Mouse (Mus musculus): ENCODE measurements around the gene Prdm16. TPM values are rescaled to one million over a fixed set of nuclear protein-coding genes. Genes with fewer than 3 reads are reported as not detected.

Prdm16 gene
- polyA plus RNA-seq, 1 experiment from 2014 or later, result 12.5 TPM

DNA sequence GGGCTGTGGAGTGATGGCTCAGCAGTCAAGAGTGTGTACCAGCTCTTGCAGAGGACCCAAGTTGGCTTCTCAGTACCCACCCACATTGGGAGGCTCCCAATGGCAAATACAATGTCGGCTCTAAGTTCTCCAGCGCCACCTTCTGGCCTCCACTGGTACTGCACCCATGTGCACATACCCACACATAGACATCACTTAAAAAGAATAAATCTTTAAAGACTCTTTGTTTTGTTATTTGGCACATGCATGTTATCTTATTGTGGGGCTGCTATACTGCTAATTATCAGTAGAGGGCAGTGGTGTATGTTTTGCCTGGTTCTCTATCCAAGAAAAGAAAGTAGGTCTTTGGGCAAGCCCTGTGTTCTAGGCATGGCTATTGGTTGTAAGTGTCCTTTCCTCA, 217.7 kb downstream of the Prdm16 start:
- no peak for ATAC-seq
- Histone ChIP-seq H3K36me3 (no peaks in the 10 kb centered on the region), H3K27me3 (peaks cover 17% of the 10 kb centered on the region), H3K4me1 (replicated peaks) (peaks cover 25% of the 10 kb centered on the region), H3K9me3 (peaks cover 3% of the 10 kb centered on the region; the same call in 1 of the 2 replicates), H3K4me2 (replicated peaks) (no peak overlapping the region), H3K9ac (replicated peaks) (no peak overlapping the region), H3K4me3 (replicated peaks) (no peak overlapping the region), H3K27ac (no peak overlapping the region)
- 37% methylated on average over 2 of the region's 2 CpGs for WGBS

DNA sequence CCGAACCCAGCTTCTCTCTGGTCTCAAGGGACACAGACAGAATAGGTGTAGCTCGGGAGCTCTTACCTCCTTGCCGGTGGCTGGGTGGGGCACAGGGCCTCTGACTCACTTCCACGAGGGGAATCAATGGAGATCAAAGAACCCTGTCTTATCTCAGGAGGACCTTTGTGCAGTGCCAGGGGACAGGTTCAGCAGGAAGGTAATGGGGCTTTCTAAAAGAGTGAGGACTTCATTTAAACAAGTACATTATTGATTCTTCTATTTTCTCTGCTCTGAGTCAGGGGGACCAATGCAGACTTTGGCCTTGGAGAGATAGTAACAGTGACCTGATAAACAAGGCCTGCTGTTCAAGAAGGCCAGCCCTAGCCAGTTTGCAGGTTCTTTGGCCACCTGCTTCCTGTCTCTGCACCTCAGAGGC, 218.3 kb downstream of the Prdm16 start:
- Histone ChIP-seq H3K9ac (replicated peaks) (no peak overlapping the region), H3K27me3 (peaks cover 15% of the 10 kb centered on the region; the same call in 1 of the 2 replicates), H3K4me3 (replicated peaks) (no peak overlapping the region), H3K4me2 (replicated peaks) (no peak overlapping the region), H3K4me1 (replicated peaks) (peaks cover 18% of the 10 kb centered on the region), H3K27ac (no peak overlapping the region), H3K9me3 (peaks cover 3% of the 10 kb centered on the region; the same call in 1 of the 2 replicates), H3K36me3 (no peaks in the 10 kb centered on the region)
- ATAC-seq, result no peak
- 90% methylated on average over 4 of the region's 4 CpGs for WGBS

DNA sequence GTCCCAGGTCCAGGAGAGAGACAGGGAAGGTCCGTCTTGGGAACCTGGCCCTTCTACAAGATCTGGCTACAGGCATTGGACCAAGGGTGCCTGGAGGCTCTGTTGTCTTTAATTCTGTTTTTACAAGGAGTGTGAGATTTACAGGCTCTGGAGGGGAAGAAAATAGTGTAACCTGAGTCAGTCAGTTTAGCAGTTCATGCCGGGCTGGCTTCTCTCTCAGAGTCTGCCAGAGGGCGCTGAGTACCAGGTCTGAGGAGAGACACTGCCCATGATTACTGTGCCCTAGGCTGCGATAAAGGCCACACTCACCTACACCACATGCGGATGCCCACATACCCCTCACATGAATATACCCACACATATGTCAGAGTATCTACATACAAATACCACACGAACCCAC, 219.9 kb downstream of the Prdm16 start:
- Histone ChIP-seq H3K4me2 (replicated peaks) (no peak overlapping the region), H3K4me3 (replicated peaks) (no peak overlapping the region), H3K27ac (no peak overlapping the region), H3K9me3 (peaks cover 3% of the 10 kb centered on the region; the same call in 1 of the 2 replicates), H3K27me3 (peaks cover 27% of the 10 kb centered on the region), H3K4me1 (replicated peaks) (peaks cover 9% of the 10 kb centered on the region; the same call in 1 of the 2 replicates), H3K36me3 (no peaks in the 10 kb centered on the region), H3K9ac (replicated peaks) (no peak overlapping the region)
- ATAC-seq, result no peak
- 74% methylated on average over 6 of the region's 6 CpGs for WGBS

DNA sequence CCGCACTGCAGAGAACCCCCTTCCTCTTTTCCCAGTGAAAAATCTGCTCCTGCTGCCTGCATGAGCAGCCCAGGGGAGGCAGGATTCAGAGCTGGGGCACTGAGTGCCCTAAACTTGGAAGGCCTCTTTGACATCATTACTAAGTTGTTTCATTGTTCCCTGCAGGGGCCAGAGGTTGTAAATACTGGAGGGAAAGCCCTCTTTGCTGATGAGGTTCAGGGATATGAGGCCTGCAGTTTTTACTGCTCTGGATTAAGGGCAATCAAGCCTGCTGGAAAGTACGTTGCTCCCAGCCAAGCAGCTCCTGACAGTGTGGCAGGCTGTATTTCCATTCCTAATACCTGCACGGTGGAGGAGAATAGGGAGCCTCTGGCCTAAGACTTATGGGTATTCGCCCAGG, 221.8 kb downstream of the Prdm16 start:
- Histone ChIP-seq H3K4me2 (replicated peaks) (no peak overlapping the region), H3K27me3 (peaks cover 29% of the 10 kb centered on the region), H3K36me3 (no peaks in the 10 kb centered on the region), H3K9me3 (peaks cover 3% of the 10 kb centered on the region; the same call in 1 of the 2 replicates), H3K4me3 (replicated peaks) (no peak overlapping the region), H3K27ac (no peak overlapping the region), H3K9ac (replicated peaks) (no peak overlapping the region), H3K4me1 (replicated peaks) (peaks cover 23% of the 10 kb centered on the region)
- WGBS, result 46% methylated on average over 4 of the region's 4 CpGs
- ATAC-seq, result no peak

DNA sequence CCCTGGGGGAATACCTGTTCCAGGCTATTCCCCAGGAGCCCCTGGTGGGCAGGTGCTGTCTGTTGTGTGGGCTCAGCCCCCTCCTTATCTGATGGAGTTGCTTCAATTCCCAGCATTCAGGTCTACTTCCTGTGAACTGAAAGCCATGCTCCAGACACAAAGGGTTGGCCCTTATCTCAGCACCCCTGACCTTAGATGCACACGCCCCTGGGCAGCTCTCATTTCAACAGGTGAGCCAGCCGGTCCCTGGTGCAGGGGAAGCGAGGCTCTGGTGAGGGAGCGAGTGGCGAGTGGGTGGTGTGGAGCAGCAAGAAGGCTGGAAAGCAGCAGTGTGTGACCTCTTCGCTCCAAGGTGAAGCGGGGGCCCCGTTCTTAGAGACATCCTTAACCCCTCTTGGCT, 226.1 kb downstream of the Prdm16 start:
- 73% methylated on average over 8 of the region's 8 CpGs for WGBS
- Histone ChIP-seq H3K36me3 (no peaks in the 10 kb centered on the region), H3K9ac (replicated peaks) (no peak overlapping the region), H3K4me3 (replicated peaks) (no peak overlapping the region), H3K4me2 (replicated peaks) (no peak overlapping the region), H3K4me1 (replicated peaks) (peaks cover 28% of the 10 kb centered on the region), H3K9me3 (no peaks in the 10 kb centered on the region), H3K27me3 (peaks cover 37% of the 10 kb centered on the region), H3K27ac (no peak overlapping the region)
- no peak for ATAC-seq

DNA sequence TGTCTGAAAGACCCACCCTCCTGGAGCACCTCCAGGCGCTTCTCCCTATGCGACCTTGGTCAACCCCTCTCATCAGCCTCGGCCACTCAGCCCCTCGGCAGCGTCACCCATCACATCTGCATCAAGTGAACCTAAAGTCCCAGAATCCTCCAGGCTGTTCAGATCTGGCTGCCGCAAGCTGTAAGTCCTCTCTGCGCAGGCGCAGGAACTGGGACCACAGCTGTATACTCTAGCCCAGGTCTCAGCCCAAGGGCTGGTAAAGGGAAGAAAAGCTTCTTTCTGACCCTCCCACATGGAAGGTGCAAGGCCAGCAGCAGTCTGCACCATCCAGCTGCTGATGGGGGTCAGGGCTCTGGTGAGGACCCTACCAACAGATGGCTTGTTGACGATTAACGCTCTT, 226.8 kb downstream of the Prdm16 start:
- Histone ChIP-seq H3K27ac (no peak overlapping the region), H3K36me3 (no peaks in the 10 kb centered on the region), H3K9me3 (no peaks in the 10 kb centered on the region), H3K4me1 (replicated peaks) (peaks cover 25% of the 10 kb centered on the region), H3K4me2 (replicated peaks) (no peak overlapping the region), H3K27me3 (peaks cover 31% of the 10 kb centered on the region), H3K4me3 (replicated peaks) (no peak overlapping the region), H3K9ac (replicated peaks) (no peak overlapping the region)
- peak; percentile 38; the same call in 1 of the 2 replicates for ATAC-seq
- 81% methylated on average over 10 of the region's 10 CpGs for WGBS

DNA sequence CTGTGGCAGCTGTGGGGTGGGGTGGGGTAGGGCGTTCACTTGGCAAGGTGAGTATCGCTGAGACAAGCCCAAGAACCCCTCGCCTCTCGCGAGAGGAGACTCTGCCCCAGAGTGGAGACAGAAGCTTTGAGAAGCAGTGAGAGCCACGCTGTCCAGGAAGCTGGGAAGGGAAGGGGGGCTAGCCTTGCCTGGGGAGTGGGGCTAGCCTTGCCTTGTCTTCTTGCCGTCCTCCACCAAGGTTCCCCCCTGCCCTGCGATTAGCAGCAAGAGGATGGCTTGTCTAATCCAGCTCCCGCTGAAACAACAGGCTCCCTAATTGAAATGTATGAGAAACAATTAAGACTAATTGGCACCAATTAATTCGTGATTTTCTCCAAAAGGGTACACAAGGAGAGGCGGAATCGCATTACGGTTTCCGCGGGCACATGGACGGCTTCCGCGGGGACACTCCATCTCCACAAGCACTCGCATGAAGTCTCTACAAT, 227.4 kb downstream of the Prdm16 start:
- peak; percentile 24; the same call in 1 of the 2 replicates for ATAC-seq
- no peak overlapping the region for H3K9ac ChIP-seq (replicated peaks)
- H3K36me3 ChIP-seq, result no peaks in the 10 kb centered on the region
- H3K27me3 ChIP-seq, result peaks cover 31% of the 10 kb centered on the region
- no peak overlapping the region for H3K4me3 ChIP-seq (replicated peaks)
- no peak overlapping the region for H3K27ac ChIP-seq
- WGBS, result 51% methylated on average over 19 of the region's 19 CpGs
- H3K4me2 ChIP-seq (replicated peaks), result no peak overlapping the region
- H3K4me1 ChIP-seq (replicated peaks), result peaks cover 23% of the 10 kb centered on the region
- H3K9me3 ChIP-seq, result no peaks in the 10 kb centered on the region

DNA sequence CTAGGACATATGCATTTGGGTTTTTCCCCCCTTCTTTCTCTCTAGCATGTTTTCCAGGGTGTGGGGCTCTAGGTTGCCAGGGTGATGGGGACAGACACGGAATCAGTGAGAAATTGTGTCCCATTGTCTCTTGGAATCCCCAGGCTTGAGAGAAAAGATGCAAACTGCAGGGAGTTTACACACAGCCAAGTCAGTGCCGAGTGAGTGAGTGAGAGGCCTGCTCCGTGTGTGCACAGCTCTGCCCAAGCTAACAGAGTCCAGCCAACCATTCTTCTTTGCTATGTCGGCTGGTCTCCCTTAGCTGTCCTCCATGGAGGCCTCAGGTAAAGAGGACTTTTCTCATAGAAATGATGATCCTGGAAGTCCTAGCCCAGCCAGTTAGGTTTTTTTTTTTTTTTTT, 233.7 kb downstream of the Prdm16 start:
- Histone ChIP-seq H3K4me2 (replicated peaks) (no peak overlapping the region), H3K27ac (no peak overlapping the region; the same call in 1 of the 2 replicates), H3K36me3 (no peaks in the 10 kb centered on the region), H3K9me3 (no peaks in the 10 kb centered on the region), H3K27me3 (no peaks in the 10 kb centered on the region), H3K9ac (replicated peaks) (no peak overlapping the region), H3K4me3 (replicated peaks) (no peak overlapping the region), H3K4me1 (replicated peaks) (peaks cover 28% of the 10 kb centered on the region)
- ATAC-seq, result peak; percentile 30; the same call in 1 of the 2 replicates
- WGBS, result 15% methylated on average over 4 of the region's 4 CpGs

DNA sequence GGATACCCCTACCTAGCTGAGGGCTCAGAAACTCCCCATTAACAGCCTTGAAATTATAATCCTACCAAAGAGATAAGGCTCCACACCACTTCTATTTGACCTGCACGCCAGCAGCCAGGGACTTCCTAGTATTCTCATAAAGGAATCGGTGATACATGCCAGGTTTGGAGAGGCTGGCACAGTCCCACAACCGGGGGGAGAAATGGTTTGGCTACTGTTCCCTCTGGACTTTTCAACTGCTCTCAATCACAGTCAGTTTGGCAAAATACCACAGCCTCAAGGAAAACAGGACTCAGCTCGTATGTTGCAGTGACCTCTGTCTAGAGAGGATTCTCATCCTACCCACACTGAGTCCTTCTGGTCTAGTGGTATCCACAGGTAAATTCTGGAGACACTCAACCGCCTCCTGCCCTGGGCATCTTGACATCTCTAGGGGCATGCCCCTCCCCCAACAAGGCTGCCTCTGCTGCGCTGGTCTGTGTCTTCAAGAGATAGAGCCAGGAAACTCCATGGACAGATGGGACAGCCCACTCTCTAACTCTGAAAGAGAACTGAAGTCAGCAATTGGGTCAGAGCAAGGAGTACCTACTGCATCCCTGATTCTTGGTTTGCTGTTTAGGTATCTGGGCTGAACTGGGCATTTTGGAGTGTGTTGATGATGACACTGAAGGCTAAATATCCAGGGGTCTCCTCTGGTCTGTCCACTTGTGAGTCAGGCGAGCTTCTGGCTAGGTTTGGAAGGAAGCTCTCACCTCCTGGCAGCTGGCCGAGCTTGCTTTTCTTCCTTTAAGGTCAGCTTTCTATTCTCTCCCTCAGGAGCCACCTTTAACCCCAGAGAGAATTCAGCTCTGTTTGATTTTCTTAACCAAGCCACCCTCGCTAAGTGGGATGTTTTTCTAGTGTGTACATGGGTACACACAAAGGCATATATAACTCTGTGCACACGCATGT, 234.4 kb downstream of the Prdm16 start:
- WGBS, result 57% methylated on average over 10 of the region's 10 CpGs
- H3K27ac ChIP-seq, result no peak overlapping the region
- H3K27me3 ChIP-seq, result no peaks in the 10 kb centered on the region
- no peak overlapping the region for H3K4me2 ChIP-seq (replicated peaks)
- H3K4me1 ChIP-seq (replicated peaks), result peaks cover 28% of the 10 kb centered on the region
- H3K36me3 ChIP-seq, result no peaks in the 10 kb centered on the region
- no peaks in the 10 kb centered on the region for H3K9me3 ChIP-seq
- H3K4me3 ChIP-seq (replicated peaks), result no peak overlapping the region
- ATAC-seq, result no peak
- no peak overlapping the region for H3K9ac ChIP-seq (replicated peaks)

DNA sequence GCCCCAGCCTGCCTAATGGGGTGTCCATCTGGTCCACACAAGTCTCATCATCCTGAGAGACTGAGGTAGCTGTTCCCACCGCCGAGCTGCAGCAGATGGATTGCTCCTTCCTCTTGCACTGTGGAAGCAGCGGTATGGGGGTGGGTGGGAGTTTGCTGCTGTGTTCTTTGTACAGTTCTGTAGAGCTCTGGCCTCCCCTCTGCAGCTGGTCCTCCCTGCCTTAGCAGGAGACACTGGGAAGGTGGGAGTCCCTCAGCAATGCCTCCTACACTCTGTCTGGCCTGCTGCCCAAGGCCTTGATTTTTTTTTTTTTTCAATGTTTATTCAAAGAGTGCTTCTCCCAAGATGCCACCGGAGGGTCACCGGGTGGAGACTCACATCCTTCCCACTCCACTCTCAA, 235.3 kb downstream of the Prdm16 start:
- H3K27me3 ChIP-seq, result no peaks in the 10 kb centered on the region
- H3K9me3 ChIP-seq, result no peaks in the 10 kb centered on the region
- 67% methylated on average over 5 of the region's 5 CpGs for WGBS
- peaks cover 28% of the 10 kb centered on the region for H3K4me1 ChIP-seq (replicated peaks)
- H3K36me3 ChIP-seq, result no peaks in the 10 kb centered on the region
- H3K4me2 ChIP-seq (replicated peaks), result no peak overlapping the region
- no peak overlapping the region for H3K27ac ChIP-seq
- ATAC-seq, result 0 out of 2 replicates have a peak, but pooled peaks have one; percentile 56
- H3K4me3 ChIP-seq (replicated peaks), result no peak overlapping the region
- H3K9ac ChIP-seq (replicated peaks), result no peak overlapping the region

DNA sequence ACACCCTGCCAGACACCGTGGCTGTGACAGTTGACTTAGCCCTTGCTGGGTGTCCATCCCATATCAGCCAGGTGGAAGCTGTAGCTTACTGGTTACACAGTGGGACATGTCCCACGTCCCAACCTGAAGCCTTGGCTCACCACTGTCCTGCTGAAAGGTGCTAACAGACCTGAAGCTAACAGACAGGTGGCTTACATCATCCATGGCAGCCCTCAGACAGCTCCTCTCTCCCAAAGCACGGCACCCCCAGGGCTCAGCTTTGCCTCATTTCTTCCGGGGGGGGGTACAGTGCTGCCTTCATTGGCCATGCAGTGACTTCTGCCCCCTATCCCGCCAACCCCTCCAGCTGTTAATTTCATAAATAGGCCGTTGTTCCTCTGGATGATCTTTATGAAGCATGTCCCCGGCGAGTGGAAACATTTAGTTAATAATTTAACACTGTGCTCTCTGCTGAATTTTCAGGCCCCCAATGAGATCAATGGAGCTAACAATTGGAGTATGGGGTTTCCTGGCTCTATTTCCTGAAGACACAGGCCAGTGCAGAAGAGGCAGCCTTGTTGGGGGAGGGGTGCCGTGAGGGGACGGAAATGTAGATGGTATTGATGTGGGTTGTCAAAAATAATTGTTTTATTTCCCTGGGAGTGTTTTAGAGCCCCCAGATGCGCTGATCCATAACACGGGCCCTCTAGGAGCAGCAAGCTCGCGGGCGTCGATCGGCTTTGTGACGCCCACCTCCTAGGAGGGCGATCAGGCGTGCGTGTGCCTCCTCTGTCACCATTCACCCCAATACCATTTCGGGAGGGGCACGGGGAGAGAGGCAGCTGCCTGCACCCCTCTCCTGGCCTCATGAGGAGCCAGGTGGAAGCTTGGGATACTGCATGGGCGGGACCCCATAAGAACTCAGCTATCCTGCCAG, 236.2 kb downstream of the Prdm16 start:
- ATAC-seq, result no peak
- Histone ChIP-seq H3K27ac (no peak overlapping the region), H3K9me3 (no peaks in the 10 kb centered on the region), H3K27me3 (no peaks in the 10 kb centered on the region), H3K4me1 (replicated peaks) (peaks cover 28% of the 10 kb centered on the region), H3K9ac (replicated peaks) (no peak overlapping the region), H3K4me3 (replicated peaks) (no peak overlapping the region), H3K4me2 (replicated peaks) (no peak overlapping the region), H3K36me3 (no peaks in the 10 kb centered on the region)
- WGBS, result 86% methylated on average over 24 of the region's 24 CpGs
